Mouse (Mus musculus): ENCODE data around the gene Ascl2.

Gene Ascl2

DNA sequence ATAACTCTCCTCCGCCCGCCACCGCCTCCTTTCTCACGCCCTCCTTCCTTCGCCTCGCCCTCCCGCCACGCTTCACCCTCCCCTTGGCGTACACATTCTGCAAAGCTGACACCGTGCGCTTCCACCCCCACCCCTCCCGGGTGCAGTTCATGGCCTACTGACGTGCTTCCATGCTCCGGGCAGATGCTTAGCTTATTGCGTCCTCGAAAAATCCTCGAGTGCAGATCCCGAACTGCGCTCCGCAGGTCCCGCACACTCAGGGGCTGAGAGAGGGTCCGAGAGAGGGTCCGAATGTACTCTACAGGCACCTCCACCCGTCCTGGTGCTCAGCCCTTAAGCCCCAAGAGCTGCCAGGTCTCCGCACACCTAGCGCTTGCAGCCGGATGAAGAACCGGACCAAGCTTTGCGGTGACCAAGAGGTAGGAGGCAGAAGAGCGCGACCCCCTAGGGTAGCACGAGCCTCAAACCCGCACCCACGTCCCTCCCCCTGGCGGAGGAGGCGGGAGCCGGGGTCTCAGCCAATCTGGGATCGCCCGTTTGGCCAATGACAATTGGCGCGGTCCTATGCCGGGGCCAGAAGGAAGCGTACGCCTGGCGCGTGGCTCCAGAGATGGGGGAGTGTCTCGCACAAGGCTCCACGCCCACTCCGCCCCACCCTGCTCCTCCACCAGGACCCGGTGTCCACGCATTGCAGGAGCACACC, at the start of gene Ascl2:
Gene Ascl2, minus strand, starts transcription at position 456 of the 703 bp plus-strand sequence.
- DNase-seq = no peak

DNA sequence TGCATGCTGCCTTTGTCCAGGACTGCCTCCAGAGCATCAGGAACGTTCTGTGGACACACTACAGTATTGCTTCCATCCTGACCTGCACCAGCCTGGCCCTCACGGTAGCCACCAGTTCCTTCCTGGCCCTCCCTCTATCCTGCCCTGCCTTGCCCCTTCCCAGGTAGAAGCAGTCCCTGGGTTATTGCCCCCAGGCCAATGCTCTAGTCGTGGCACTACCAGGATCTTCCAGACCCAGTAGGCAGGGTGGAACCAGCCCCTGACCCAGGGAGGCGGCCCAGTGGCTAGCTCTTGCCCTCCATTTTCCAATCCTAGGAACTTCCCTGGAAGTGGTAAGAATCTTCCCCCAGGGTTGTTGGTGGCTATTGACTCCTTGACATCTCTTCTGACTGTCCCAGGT, 48.1 kb upstream of the Ascl2 start:
- DNase-seq = no peak

DNA sequence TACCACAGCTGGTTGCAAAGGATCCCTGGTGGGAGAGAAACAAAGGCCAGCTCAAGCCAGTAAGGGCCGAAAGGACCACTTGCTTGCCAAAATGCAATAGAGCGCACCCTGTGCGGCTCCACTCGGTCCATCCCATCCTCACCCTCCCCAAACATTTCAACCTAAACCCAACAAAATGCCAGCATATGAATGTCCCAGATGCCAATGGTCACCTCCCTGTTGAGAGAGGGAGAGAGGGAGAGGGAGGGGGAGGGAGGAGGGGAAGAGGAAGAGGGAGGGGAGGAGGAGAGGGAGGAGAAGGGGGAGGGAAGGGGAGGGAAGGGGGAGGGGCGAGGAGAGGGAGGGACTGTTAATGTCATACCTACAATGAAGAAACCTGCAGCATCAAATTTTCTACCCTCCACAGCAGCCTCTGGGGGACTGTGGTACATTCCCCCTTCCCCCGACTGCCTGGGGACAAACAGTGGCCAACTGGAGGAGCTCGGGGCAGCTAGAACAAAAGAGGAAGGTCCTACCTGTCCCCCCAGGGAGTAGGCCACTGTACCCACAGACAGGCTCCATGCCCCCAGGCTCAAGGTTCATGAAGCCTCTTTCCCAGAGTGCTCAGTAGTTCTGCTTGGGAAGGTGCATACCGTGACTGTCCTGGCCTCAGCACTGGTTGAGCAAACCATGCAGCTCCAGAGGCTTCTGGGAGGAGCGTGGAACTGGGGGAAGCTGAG, 47.5 kb upstream of the Ascl2 start:
- no peak for DNase-seq

DNA sequence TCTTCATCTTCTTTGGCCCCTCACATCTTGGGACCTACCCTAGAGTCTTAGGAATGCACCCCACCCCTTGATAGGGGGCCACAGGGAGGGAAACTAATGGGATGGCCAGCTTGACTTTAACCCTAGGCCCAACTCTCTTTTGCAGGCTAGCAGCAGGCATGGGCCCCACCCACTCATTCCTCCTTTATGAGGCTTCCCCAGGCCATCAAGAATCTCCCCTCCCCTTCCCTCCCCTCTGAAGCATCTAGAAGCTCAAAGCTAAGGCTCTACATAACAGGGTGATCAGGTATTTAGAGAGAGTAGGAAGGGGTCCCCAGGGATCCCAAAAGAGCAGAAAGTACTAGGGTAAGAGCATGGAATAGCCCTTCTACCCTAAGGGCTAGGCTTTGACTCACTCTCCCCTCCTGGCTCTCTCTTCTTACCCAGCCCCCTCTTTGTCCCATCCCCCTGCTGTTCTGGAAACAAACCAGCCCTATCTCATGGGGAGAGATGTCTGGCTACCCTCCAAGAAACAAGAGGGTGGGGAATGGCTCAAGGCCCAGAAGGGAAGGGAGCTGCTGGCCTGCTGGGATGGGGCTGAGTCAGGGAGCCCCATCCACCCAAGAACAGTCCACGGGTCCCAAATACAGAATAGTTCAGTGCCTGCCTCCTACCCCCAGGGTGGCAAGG, 46.8 kb upstream of the Ascl2 start:
- DNase-seq = no peak

DNA sequence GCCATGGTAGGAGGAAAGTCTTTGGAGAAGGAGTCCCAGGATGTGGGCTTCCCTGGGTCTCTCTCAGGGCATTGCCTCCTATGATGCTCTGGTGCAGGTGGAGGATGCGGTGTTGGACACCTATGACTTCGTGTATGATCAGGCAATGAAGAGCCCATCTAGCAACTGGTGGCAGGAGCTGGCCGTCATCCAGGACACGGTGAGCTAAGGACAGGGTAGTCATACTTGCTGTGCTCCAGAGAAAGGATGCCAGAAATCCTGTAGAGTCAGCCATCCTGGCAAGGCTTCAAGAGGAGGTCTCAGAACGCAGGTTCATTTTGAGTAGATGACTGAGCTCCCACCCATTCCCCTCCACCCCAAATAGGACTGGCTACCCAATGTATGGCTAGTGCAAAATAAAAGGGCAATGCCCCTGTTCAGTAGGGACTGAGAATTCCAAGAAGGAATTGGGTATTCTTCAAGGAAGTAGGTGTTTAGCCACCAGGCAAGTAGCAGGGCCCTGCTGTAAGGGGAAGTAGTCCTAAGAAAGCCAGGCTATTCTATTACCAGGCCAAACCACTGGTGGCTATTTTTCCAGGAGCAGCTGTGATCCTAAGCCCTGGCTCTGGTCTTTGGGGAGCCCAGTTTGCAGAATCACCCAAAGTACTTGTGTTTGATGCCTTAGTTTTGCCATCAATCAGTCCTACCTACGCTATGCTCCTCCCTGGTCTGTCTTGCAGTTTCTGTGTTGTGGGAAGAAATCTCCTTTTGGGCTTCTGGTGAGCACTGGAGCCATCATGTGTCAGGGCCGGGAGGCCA, 46.0 kb upstream of the Ascl2 start:
- DNase-seq = peak; percentile 26 to 32

DNA sequence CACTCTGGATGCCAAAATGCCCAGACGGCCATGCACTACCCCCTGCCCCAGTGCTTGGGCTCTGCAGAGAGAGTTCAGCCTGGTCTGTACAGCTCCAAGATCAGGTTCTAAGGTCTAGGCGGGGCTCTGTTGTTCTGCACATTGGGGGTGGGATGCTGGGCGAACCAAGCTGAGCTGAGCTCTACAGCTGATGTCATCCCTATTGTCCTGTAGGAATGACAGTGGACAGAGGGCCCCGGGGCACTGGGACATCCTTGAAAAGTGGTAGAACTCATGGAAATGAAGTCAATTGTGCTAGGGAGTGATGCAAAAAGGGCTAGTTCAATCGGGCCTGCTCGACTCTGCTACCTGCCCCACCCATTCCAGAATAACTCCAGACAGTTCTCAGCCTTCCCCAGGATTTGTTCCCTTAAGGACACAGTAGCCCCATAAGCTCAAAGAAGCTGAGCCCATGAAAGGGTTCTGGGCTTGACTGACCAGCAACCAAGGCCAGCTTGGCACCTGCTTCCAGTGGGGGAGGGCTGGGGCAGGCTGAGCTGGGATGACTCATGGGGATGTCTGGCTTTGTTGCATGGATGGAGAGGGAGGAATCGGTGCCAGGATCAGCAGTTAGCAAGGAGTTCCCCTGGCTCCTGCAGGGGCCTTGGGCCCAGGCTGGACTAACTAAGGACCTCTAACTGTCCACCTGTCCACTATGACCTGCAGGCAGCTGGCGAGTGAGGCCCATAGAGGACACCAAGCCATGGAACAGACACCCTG, 44.5 kb upstream of the Ascl2 start:
- peak; percentile 81 to 85 for DNase-seq

DNA sequence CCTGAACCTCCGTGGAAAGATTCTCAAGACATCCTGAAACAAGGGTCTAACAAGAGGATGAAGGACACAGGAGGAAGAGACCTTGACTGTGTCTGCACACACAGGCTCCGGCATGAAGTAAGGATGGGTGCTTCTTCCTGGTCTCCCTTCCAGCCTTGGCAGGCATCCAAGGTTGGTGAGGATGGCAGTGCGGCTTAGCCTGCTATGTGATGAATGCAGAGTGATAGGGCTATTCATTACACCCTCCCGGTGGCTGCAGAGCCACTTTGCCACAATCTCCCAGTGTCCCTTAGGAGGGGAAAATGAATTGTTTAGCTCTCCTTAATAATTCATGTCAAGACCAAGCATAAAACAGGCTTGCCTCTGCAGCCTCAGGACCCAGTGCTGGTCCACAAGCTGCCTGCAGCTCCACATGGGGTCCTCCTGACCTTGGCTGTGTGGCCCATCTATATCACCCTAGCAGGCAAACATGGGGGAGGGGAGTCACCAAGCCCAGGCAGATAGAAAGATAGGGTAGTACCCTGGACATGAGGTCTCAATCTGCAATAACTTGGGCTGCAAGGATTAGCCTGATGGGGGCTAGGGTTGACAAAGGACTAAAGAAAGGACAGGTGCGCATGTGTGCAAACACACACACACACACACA, 43.3 kb upstream of the Ascl2 start:
- no peak for DNase-seq

DNA sequence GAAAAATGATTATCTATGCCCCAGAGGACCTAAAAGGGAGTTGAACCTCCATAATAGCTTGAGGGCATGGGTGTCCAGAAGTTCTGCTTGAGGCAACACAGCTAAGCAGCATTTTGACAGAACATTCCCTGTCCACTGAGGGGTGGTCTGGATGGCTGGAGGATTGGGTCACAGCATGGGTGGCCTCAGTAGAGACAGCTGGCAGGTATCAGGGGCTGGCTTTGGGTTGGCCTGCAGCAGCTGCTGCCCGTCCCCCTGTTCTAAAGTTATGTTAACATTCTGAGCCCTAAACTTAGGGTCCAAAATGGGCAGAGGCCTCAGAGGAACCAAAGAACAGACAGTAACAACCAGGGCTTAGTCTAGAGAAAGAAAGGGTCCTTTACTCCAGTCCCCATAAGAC, 42.2 kb upstream of the Ascl2 start:
- DNase-seq = no peak

DNA sequence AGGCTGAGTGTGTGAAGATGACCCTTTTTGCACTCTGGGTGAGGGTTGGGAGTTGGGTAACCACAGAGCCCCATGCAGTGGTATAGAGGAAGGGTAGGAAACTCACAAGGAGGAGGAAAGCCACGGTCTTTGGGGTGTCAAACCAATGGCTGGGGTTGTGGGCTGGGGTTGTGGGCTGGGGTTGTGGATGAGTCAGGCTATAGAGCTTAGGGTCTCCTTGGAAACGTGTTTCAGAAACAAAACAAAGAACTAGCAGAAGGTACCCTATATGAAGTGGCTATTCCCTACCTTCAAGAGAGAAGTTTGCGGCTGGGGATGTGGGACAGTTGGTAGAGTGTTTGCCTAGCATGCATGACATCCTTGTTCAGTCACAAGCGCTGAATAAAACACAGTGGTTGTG, 40.9 kb upstream of the Ascl2 start:
- DNase-seq = no peak

DNA sequence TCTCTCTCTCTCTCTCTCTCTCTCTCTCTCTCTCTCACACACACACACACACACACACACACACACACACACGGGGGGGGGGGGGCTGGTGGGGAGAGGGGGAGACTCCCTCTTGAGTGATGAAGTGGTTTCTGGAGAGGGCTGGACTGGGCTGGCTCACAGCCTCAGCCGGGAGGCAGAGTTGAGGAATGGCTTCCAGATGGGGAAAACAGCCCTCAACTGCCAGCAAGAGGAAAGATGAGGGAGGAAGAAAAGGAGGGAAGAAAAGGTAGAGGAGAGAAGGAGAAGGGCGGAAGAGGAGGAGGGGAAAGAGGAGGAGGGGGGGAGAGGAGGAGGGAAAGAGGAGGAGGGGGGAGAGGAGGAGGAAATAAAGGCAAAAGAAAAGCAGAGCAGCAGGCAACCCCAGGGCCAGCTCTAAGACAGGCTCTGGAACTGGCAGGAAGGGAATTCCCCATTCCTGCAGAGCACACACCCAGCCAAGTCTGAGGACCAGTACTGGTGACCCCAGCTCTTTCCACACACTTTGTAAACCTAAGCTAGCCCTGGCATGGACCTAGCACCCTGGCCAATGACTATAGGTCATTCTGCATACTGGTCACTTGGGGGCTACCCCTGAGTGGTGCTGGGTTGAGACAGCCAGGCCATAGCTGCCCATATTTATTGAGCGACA, 40.1 kb upstream of the Ascl2 start:
- no peak for DNase-seq

DNA sequence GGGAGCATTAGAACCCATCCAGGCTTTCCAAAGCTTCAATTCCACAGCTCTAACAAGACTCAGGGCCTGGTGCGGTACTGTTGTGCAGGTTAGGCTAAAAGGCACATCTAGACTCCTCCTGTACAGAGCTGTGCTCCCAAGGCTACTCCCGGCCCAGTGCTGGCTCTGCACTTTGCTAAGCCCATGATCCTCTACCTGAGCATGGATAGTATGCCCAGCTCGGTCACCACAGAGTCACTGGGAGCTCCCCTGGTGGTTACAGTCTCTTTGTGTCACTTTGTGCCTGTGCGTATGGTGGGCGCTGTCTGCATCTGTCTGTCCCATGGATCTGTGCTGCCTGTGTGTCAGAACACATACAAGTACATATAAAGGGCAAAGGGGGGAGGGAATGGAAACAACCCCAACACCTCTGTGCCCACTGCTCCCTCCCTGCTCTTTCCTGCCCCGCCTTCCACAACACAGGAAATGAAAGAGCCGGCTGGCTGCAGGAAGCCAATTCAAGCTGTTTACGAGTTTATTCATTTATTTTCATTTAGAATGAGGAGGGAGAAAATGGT, 39.4 kb upstream of the Ascl2 start:
- no peak for DNase-seq

DNA sequence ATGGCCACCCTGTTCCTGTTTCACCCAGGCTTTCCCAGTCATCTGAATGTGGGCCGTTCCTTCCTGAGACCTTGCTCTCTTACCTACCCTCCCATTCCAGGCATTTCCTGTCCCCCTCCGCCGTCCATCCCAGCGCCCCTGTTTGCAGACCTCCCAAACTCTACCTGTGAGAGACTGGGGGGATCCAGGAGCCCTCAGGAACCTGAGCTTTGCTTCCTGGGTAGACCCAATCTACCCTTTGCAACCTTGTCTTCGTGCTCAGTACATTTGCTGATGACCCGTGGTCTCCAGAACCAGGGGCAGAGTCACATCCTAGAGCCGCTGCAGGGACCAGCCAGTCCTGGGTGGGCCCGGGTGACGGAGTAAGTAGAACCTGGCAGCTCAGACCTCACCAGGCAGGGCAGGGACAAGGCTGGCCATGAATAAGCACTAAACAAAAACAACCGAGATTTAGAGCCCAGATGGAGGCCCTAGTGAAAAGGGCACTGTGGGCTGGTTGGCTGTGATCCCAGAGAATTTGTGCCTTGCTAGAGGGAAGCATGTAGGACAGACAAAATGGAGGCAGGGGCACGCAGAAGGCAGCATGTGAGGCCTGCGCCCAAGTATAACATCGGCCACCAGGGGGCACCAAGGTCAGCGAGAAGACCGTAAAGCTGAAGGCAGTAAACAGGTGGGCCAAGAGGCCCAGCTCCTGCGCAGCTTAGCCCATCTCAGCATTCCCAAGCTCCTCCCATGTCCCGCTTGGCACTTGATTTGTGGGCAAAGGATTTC, 38.7 kb upstream of the Ascl2 start:
- peak; percentile 92 to 95 for DNase-seq

DNA sequence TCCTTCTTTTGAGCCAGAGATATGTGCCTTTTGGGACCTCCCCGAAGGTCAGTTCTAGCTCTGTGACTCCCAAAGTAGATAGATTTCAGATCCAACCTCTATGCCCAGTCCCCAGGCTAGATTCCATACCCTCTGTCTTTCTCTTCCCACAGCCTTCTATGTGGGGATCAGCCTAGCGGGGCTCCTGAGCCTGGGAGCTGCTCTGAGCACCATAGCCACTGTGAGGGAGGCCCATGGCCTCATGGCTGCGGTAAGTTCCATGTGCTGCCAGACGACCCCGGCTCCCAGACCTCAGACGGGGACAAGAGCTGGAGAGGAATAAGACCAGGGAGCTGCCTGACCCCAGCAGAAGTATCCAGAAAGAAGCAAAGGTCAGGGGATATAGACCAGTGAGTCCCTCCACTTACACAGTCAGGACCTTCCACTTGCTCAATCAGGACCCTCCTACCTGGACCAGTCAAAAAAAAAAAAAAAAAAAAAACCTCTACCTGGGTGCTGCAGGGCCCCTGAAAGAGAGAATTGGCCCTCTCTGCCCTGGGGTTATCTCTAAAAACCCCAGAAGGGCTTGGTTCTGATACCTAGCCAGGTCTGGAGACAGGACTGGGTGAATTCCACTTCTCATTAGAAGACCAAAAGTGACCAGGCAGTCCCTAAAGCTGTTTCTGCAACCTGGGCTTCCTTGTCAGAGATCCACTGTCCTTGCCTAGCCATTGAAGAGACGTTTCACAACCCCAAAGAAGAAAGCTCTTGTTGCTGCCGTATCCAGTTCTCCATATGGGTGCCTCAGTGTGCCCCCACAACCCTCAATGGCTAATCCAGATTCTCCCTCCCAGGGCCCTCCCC, 37.9 kb upstream of the Ascl2 start:
- DNase-seq = no peak

DNA sequence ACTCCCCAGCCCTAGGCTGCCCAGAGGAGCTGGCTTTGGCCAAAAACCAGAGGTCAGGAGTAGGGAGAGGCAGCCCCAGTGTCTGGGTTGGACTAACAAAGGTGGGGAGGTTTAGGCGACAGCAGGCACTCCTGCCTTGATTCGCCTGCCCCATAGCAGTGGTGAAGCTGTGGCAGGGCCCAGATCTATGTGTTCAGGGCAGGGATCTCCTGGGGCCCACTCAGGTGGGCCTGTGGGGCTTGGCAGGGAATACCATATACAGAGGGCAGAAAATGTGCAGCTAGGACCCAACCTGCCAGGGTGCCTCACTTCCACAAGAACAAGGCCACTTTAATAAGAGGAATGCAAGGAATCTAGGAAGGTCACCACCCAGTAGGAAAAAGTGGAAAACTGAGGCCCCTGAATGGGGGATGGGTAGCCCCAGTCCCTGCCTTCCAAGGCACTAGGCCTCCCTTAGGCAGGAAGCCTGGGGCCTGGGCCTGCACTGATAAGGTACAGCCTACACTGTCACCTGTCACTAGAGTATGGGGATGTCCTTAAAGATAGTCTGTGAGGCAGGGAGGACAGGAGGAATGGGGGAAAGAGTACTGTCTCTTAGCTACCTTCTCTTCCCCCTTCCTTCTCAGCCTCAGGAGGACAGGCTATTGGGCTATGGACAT, 37.2 kb upstream of the Ascl2 start:
- no peak for DNase-seq

DNA sequence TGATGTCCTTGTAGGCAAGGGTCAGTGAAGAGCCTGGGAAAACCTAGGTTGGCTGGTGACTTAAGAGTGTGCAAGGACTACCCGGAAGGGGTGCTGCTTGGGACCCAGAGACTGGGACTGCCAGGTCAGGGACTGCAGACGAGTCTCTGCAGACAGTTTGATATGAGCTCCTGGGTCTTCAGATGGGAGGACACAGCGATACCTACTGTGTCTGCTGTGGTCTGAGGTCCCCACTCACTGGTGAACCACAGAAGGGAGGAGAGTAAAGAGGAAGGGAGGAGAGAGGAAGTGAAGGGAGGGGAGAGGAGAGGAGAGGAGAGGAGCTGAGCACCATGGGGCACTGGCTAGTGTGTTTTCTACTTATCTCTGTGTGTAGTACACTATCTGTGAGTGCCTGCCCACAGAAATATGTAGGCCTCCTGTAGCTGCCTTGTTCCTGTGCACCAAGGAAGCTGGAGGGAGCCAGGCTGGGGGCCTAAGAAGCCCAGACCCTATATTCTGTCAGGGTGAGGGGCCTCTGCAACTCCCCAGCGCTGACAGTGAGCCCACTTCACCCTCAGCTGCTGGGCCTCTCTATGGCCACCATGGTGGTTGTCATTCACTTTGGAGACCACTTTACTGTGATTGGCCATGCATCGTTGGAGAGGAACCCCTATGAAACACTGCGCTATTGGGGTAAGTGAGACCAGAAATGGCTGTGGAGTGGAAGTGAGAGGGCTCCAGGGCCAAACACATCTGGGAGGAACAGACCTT, 36.5 kb upstream of the Ascl2 start:
- DNase-seq = no peak

DNA sequence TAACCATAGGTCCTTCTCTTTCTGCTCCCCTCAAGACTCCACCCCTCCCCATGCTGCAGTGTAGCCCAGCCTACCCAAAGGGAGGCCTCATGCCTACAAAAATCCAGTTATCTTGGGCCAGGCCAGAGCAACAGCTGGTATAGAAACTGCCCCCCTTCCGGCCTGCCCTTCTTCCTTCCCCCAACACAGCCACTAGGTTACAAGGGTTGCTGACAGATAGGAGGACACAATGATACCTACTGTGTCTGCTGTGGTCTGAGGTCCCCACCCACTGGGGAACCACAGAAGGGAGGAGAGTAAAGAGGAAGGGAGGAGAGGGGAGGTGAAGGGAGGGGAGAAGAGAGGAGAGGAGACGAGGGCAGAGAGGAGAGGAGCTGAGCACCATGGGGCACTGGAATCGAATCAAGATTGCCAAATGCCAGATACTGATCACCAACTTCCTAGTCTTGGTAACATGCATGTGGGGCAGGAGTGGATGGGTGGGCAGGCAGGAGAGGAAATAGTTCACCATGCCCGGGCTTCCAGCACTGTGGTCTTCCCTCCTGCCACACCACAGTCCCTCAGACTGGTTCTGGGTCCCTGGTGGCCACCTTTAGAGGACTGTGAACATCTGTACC, 35.8 kb upstream of the Ascl2 start, which contains the start of gene Tspan32:
Gene Tspan32, plus strand, starts transcription at position 320 of the 617 bp plus-strand sequence.
- DNase-seq = no peak

DNA sequence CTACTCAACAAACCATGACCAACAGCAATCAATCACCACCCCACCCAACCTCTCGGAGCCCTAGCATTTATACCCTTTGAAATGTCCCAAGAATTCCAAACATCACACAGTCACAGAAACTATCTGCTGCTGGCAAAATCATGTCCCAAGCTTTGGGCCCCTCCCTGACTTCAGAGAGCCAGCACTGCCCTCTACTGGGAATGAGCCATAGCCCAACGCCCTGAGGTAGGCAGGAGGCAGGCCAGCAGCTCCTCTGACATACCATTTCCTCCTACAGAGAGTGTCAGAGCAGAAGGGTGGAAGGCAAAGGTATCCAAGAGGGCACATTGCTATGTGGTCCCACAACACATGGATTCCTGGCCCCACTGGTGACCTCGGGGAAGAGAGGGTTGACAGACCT, 33.6 kb upstream of the Ascl2 start:
- no peak for DNase-seq
